Mouse (Mus musculus): ENCODE measurements around the gene H3f3b. TPM values are rescaled to one million over a fixed set of nuclear protein-coding genes. Genes with fewer than 3 reads are reported as not detected.

The H3f3b gene
- total RNA-seq, 2 experiments from 2014 or later: 55.9 to 58.7 TPM

- no peak for DNase-seq
- no peak for TF ChIP-seq CTCF (IDR thresholded peaks at IDR 0.05)
- Histone ChIP-seq H3K27ac (no peak overlapping the region), H3K4me3 (no peak overlapping the region)
- intact Hi-C loops (cut with DNase I): no loop called here
Observed at GRCm38 (mm10) chr11:116002894-116003293, 24.9 kb downstream of the H3f3b start.

GRCm38 (mm10) chr11:116001725-116002124, 26.0 kb downstream of the H3f3b start:
- TF ChIP-seq CTCF (IDR thresholded peaks at IDR 0.05): no peak
- Histone ChIP-seq H3K27ac (no peak overlapping the region), H3K4me3 (no peak overlapping the region)
- intact Hi-C loops (cut with DNase I): no loop called here
- no peak for DNase-seq

- no peak for DNase-seq
- Histone ChIP-seq H3K27ac (no peak overlapping the region), H3K4me3 (no peak overlapping the region)
- intact Hi-C loops (cut with DNase I): no loop called here
- TF ChIP-seq CTCF (IDR thresholded peaks at IDR 0.05): no peak
Observed at GRCm38 (mm10) chr11:116000607-116001006, 27.2 kb downstream of the H3f3b start.

GRCm38 (mm10) chr11:115999538-116000143, 28.1 kb downstream of the H3f3b start:
- Histone ChIP-seq H3K4me3 (no peak overlapping the region), H3K27ac (no peak overlapping the region)
- peak; percentile 70 for DNase-seq
- intact Hi-C loops (cut with DNase I): loop anchor here (1.0 kb wide), 1 partner anchor 60 kb away; no protein-coding TSS in a partner anchor
- TF ChIP-seq CTCF (IDR thresholded peaks at IDR 0.05): peak; percentile 72

GRCm38 (mm10) chr11:115999027-115999426, 28.7 kb downstream of the H3f3b start:
- intact Hi-C loops (cut with DNase I): loop anchor here (1.0 kb wide), 1 partner anchor 60 kb away; no protein-coding TSS in a partner anchor
- no peak for TF ChIP-seq CTCF (IDR thresholded peaks at IDR 0.05)
- H3K4me3 ChIP-seq: no peak overlapping the region
- no peak overlapping the region for H3K27ac ChIP-seq
- DNase-seq: no peak

GRCm38 (mm10) chr11:115997662-115998061, 30.1 kb downstream of the H3f3b start:
- H3K27ac ChIP-seq: no peak overlapping the region
- no peak overlapping the region for H3K4me3 ChIP-seq
- no peak for DNase-seq
- TF ChIP-seq CTCF (IDR thresholded peaks at IDR 0.05): no peak
- intact Hi-C loops (cut with DNase I): no loop called here

- H3K4me3 ChIP-seq: no peak overlapping the region
- H3K27ac ChIP-seq: no peak overlapping the region
- DNase-seq: no peak
- intact Hi-C loops (cut with DNase I): no loop called here
- TF ChIP-seq CTCF (IDR thresholded peaks at IDR 0.05): no peak
Observed at GRCm38 (mm10) chr11:115997047-115997446, 30.7 kb downstream of the H3f3b start.

GRCm38 (mm10) chr11:115995256-115995655, 32.5 kb downstream of the H3f3b start:
- intact Hi-C loops (cut with DNase I): no loop called here
- H3K4me3 ChIP-seq: no peak overlapping the region
- no peak for TF ChIP-seq CTCF (IDR thresholded peaks at IDR 0.05)
- H3K27ac ChIP-seq: no peak overlapping the region
- DNase-seq: no peak

GRCm38 (mm10) chr11:115992098-115992497, 35.7 kb downstream of the H3f3b start:
- intact Hi-C loops (cut with DNase I): no loop called here
- H3K27ac ChIP-seq: no peak overlapping the region
- no peak for TF ChIP-seq CTCF (IDR thresholded peaks at IDR 0.05)
- no peak overlapping the region for H3K4me3 ChIP-seq
- no peak for DNase-seq

- TF ChIP-seq CTCF (IDR thresholded peaks at IDR 0.05): no peak
- no peak for DNase-seq
- Histone ChIP-seq H3K4me3 (no peak overlapping the region), H3K27ac (no peak overlapping the region)
- intact Hi-C loops (cut with DNase I): no loop called here
Observed at GRCm38 (mm10) chr11:115989686-115990085, 38.1 kb downstream of the H3f3b start.

GRCm38 (mm10) chr11:115983291-115983690, 44.5 kb downstream of the H3f3b start:
- no peak for DNase-seq
- Histone ChIP-seq H3K27ac (no peak overlapping the region), H3K4me3 (no peak overlapping the region)
- TF ChIP-seq CTCF (IDR thresholded peaks at IDR 0.05): no peak
- intact Hi-C loops (cut with DNase I): no loop called here

- Histone ChIP-seq H3K4me3 (no peak overlapping the region), H3K27ac (no peak overlapping the region)
- no peak for DNase-seq
- TF ChIP-seq CTCF (IDR thresholded peaks at IDR 0.05): no peak
- intact Hi-C loops (cut with DNase I): no loop called here
Observed at GRCm38 (mm10) chr11:115982472-115982871, 45.3 kb downstream of the H3f3b start.

- Histone ChIP-seq H3K27ac (peak overlapping the region; percentile 74), H3K4me3 (peak overlapping the region; percentile 69)
- intact Hi-C loops (cut with DNase I): no loop called here
- TF ChIP-seq CTCF (IDR thresholded peaks at IDR 0.05): no peak
- no peak for DNase-seq
Observed at GRCm38 (mm10) chr11:115975544-115975943, 52.2 kb downstream of the H3f3b start.

GRCm38 (mm10) chr11:115975083-115975420, 52.7 kb downstream of the H3f3b start:
- intact Hi-C loops (cut with DNase I): no loop called here
- peak overlapping the region; percentile 74 for H3K27ac ChIP-seq
- DNase-seq: no peak
- peak overlapping the region; percentile 69 for H3K4me3 ChIP-seq
- no peak for TF ChIP-seq CTCF (IDR thresholded peaks at IDR 0.05)

All from gastrocnemius, adult 2 months (tissue).